Mouse (Mus musculus): ENCODE measurements around the gene Fgfr2. TPM values are rescaled to one million over a fixed set of nuclear protein-coding genes. Genes with fewer than 3 reads are reported as not detected.
"Not testable (repeated sequence)": the region's sequence is repeated elsewhere in the genome, so short reads cannot be mapped to it uniquely, and the experiment has no call there.

Fgfr2 gene
- polyA plus RNA-seq, 1 experiment from 2014 or later: 47.9 TPM

DNA sequence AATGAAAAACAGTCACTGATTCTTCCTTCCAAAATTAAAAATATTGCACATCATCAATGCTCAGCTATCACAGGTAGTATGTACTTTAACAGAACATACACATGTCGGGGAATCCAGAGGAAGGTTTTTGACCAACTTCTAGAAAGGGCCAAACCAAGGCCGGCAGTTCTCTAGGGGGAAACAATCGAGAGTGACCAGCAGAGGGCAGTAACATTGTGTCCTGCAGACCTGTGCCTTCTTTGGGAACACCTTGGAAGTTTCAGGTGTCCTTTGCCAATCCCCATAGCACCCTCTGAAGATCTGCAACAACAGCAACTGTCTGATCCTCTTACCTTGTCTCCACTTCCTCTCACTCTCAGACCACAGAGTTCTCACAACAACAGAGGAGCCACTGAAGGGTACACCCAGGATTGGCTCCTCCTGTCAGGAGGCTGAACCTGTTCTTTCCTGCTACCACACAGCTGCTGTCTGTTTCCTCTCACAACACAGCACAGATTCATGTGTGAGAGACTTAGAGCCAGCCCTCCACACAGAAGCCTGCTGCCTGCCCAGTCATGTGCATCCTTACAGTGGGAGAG is 2077.8 kb downstream of the Fgfr2 start:
- H3K9ac ChIP-seq; H3K27me3 ChIP-seq; H3K4me2 ChIP-seq; H3K27ac ChIP-seq; H3K4me3 ChIP-seq; ATAC-seq; H3K4me1 ChIP-seq; H3K9me3 ChIP-seq (replicated peaks); H3K36me3 ChIP-seq (ENCODE audit: poor library complexity, severe bottlenecking): not testable (repeated sequence)
- 30% methylated on average over 3 of the region's 3 CpGs for WGBS

DNA sequence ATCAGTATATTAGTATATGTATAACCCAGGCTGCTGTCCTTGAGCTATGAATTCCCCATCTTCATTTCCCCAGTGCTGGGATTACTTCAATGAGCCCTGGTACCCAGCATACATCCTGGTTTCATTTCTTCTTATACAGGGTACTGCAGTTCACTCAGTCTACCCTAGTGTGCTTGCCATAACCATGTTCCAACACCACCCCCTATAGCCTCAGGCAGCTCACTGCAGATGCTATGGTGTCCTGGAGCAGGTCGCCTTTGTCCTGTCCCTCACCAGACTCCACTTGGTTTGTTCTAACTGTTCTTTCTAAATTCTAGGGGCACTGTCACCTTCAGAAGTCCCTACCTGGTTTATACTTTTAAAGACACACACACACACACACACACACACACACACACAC is 2080.5 kb downstream of the Fgfr2 start:
- H3K4me3 ChIP-seq: no peak overlapping the region
- 43% methylated on average over 1 of the region's 1 CpGs for WGBS
- ATAC-seq: no peak

DNA sequence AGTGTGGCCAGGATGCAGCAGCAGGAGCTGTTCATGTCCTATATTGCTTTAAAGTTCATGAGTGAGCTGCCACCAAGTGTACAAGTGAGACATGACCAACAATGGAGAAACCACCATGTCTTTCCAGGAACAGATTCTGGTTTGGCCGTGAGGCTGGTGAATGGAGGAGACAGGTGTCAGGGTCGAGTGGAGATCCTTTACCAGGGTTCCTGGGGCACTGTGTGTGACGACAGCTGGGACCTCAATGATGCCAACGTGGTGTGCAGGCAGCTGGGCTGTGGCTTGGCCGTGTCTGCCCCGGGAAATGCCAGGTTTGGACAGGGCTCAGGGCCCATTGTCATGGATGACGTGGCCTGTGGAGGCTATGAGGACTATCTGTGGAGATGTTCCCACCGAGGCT is 2082.4 kb downstream of the Fgfr2 start:
- H3K27me3 ChIP-seq; H3K9me3 ChIP-seq (replicated peaks); H3K36me3 ChIP-seq (ENCODE audit: poor library complexity, severe bottlenecking); H3K4me3 ChIP-seq; H3K4me2 ChIP-seq; H3K9ac ChIP-seq; H3K4me1 ChIP-seq; ATAC-seq; H3K27ac ChIP-seq: not testable (repeated sequence)
- 85% methylated on average over 8 of the region's 8 CpGs for WGBS

More for the DNA sequence above, 2080.5 kb downstream of the Fgfr2 start:
- Histone ChIP-seq H3K27ac (no peak overlapping the region), H3K9ac (no peak overlapping the region), H3K36me3 (ENCODE audit: poor library complexity, severe bottlenecking) (no peaks in the 10 kb centered on the region), H3K4me1 (no peaks in the 10 kb centered on the region), H3K4me2 (no peak overlapping the region), H3K9me3 (replicated peaks) (no peaks in the 10 kb centered on the region), H3K27me3 (no peaks in the 10 kb centered on the region)

DNA sequence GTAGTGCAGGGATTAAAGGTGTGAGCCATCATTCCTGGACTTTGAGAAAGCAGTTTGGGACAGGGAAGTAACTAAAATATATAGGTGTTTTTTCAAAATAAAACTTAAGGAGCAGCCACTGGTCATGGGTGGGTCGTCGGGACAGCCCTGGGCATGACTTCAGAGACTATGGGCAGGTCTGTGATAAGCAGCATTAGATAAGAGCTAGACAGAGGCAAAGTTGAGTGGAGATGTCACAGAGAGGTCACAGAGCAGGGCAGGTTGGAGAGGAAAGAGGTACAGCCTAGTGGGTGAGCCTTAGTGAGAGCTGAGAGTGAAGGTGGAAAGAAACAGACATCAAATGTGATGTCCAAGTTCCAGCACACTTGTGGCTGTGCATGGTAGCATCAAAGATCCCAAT is 2086.1 kb downstream of the Fgfr2 start:
- WGBS: 85% methylated on average over 2 of the region's 2 CpGs
- H3K4me3 ChIP-seq: no peak overlapping the region
- no peak for ATAC-seq
- H3K27ac ChIP-seq: no peak overlapping the region
- no peak overlapping the region for H3K9ac ChIP-seq
- no peaks in the 10 kb centered on the region for H3K9me3 ChIP-seq (replicated peaks)
- no peaks in the 10 kb centered on the region for H3K27me3 ChIP-seq
- no peaks in the 10 kb centered on the region for H3K4me1 ChIP-seq
- no peak overlapping the region for H3K4me2 ChIP-seq
- no peaks in the 10 kb centered on the region for H3K36me3 ChIP-seq (ENCODE audit: poor library complexity, severe bottlenecking)

DNA sequence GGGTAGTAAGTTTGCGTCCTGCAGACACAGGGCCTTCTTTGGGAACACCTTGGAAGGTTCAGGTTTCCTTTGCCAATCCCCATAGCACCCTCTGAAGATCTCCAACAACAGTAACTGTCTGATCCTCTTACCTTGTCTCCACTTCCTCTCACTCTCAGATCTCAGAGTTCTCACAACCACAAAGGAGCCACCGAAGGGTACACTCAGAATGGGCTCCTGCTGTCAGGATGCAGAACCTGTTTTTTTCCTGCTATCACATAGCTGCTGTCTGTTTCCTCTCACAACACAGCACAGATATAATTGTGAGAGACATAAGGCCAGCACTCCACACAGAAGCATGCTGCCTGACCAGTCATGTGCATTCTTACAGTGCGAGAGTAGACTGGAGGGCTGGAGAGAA is 2086.8 kb downstream of the Fgfr2 start:
- H3K36me3 ChIP-seq (ENCODE audit: poor library complexity, severe bottlenecking): no peaks in the 10 kb centered on the region
- WGBS: 88% methylated on average over 3 of the region's 3 CpGs
- H3K4me2 ChIP-seq: no peak overlapping the region
- H3K27ac ChIP-seq: no peak overlapping the region
- ATAC-seq: no peak
- H3K27me3 ChIP-seq: no peaks in the 10 kb centered on the region
- H3K9me3 ChIP-seq (replicated peaks): no peaks in the 10 kb centered on the region
- H3K4me3 ChIP-seq: no peak overlapping the region
- no peaks in the 10 kb centered on the region for H3K4me1 ChIP-seq
- no peak overlapping the region for H3K9ac ChIP-seq

DNA sequence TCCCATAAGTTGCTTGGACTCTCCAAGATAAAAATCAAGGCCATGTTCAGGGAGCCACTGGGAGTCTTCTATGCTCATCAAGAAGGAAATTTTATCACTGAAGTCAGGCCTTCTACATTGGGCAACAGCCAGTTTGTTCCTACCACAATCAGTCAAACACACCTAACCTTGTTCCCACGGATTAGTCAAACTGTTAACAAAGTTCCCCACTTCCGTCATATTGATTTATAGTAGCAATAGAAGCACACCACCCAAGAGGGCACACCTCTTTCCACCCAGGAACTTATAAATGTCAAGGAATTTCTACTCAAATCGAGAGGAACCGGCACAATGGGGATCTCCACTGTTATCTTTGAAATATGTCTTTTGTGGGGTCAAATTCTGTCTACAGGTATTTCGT is 2091.4 kb downstream of the Fgfr2 start, which contains the start of gene Dmbt1:
Gene Dmbt1, plus strand, starts transcription at position 299 of the 400 bp plus-strand sequence.
- WGBS: 88% methylated on average over 5 of the region's 5 CpGs
- no peak within 1 kb of the TSS for H3K27ac ChIP-seq

DNA sequence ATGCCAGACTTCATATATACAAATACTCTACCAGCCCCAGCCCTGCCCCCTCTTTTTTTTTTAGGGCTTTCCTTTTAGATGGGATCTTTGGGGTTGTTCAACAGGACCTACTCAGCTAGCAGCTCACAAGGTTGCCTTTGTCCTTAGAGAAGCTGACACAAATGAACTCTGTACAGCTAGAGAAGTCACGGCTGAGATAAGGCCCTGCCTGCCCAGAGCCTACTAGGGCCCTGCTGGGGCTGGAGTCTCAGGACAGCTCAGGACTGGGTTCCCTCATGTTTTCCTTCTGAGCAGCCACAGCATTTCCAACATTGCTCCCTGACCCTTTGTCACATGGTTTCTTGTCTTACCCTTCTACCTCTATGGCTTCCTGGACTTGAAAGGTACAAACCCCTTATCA is 2095.6 kb downstream of the Fgfr2 start:
- no peak overlapping the region for H3K4me2 ChIP-seq
- WGBS: 77% methylated on average over 1 of the region's 1 CpGs
- H3K36me3 ChIP-seq (ENCODE audit: poor library complexity, severe bottlenecking): no peaks in the 10 kb centered on the region
- no peak overlapping the region for H3K27ac ChIP-seq
- H3K9ac ChIP-seq: no peak overlapping the region
- 0 out of 2 replicates have a peak, but pooled peaks cover 4% of the 10 kb centered on the region for H3K4me1 ChIP-seq
- ATAC-seq: no peak
- H3K27me3 ChIP-seq: peaks cover 4% of the 10 kb centered on the region; the same call in 1 of the 2 replicates
- H3K4me3 ChIP-seq: no peak overlapping the region
- H3K9me3 ChIP-seq (replicated peaks): no peaks in the 10 kb centered on the region

More for the DNA sequence above, 2091.4 kb downstream of the Fgfr2 start, which contains the start of gene Dmbt1:
- no peaks in the 10 kb centered on the region for H3K36me3 ChIP-seq (ENCODE audit: poor library complexity, severe bottlenecking)
- H3K27me3 ChIP-seq: peaks cover 4% of the 10 kb centered on the region; the same call in 1 of the 2 replicates
- no peak for ATAC-seq
- no peak within 1 kb of the TSS for H3K9ac ChIP-seq
- no peaks in the 10 kb centered on the region for H3K9me3 ChIP-seq (replicated peaks)
- H3K4me1 ChIP-seq: 0 out of 2 replicates have a peak, but pooled peaks cover 2% of the 10 kb centered on the region
- H3K4me2 ChIP-seq: no peak within 1 kb of the TSS
- H3K4me3 ChIP-seq: no peak within 1 kb of the TSS

DNA sequence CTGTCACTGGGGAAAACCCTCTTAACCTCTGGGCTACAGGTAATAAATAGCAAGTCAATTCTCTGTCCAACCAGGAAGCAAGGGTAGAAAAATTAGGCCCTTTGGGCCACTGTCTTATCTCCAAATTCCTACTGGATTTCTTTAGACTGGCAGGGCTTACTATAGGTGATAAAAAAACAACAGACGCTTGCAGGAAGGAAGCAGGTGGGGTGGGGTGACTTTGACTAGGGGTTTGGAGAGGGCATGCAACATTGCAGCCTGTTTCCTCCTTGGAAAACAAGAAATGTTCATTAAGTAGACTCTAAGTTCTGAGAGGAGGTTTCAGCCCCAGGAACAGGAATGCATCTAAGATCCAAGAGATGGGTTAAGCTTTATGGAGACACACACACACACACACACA is 2098.3 kb downstream of the Fgfr2 start:
- Histone ChIP-seq H3K4me1 (0 out of 2 replicates have a peak, but pooled peaks cover 4% of the 10 kb centered on the region), H3K4me2 (no peak overlapping the region), H3K9me3 (replicated peaks) (no peaks in the 10 kb centered on the region), H3K36me3 (ENCODE audit: poor library complexity, severe bottlenecking) (no peaks in the 10 kb centered on the region), H3K4me3 (no peak overlapping the region), H3K27me3 (peaks cover 4% of the 10 kb centered on the region; the same call in 1 of the 2 replicates), H3K27ac (no peak overlapping the region), H3K9ac (no peak overlapping the region)
- no peak for ATAC-seq
- 85% methylated on average over 1 of the region's 1 CpGs for WGBS

DNA sequence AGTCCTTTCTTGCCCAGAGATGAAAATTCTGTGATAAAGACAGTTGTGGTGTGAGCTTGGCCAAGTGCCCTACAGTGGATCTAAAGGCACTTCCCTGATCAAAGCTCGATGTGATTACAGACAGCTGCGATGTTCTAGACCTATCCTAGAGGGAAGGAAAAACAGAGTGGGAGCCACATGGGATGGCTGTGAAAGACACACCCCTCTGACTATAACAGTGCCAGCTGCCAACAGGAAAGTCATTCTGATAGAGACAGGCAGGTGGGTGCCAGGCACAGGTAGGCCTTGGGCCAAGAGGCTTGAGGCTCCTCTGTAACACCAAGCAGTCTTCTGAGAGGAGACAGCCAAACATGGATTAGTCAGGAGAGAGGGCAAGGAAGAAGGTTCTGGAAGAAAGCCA is 2104.0 kb downstream of the Fgfr2 start:
- Histone ChIP-seq H3K9me3 (replicated peaks) (peaks cover 4% of the 10 kb centered on the region; the same call in 1 of the 2 replicates), H3K4me2 (no peak overlapping the region), H3K4me1 (no peaks in the 10 kb centered on the region), H3K4me3 (no peak overlapping the region), H3K27ac (no peak overlapping the region), H3K36me3 (ENCODE audit: poor library complexity, severe bottlenecking) (no peaks in the 10 kb centered on the region), H3K9ac (no peak overlapping the region), H3K27me3 (no peaks in the 10 kb centered on the region)
- WGBS: 91% methylated on average over 2 of the region's 2 CpGs
- no peak for ATAC-seq

DNA sequence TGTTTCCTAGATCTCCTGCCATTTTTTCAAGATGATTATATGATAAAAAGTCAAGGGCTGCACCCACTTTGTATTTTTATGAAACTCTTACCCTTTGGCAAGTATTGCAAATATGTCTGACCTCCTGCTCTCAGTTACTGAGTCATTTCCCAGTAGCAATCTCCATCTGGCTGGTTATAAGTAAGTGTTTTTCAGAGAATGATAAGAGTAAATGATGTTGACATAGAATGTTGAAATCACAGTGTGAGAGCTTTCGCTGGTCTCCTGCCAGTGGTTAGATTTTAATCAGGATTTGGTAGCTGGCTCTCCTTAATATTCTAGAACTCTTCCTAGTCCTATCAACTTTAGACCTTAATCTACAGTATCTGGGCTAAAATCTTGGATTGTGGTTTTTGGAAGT is 2111.2 kb downstream of the Fgfr2 start:
- Histone ChIP-seq H3K9me3 (replicated peaks) (peaks cover 3% of the 10 kb centered on the region; the same call in 1 of the 2 replicates), H3K36me3 (ENCODE audit: poor library complexity, severe bottlenecking) (no peaks in the 10 kb centered on the region), H3K9ac (no peak overlapping the region), H3K27me3 (no peaks in the 10 kb centered on the region), H3K27ac (no peak overlapping the region), H3K4me3 (no peak overlapping the region), H3K4me2 (no peak overlapping the region), H3K4me1 (no peaks in the 10 kb centered on the region)
- 84% methylated on average over 1 of the region's 1 CpGs for WGBS
- no peak for ATAC-seq

DNA sequence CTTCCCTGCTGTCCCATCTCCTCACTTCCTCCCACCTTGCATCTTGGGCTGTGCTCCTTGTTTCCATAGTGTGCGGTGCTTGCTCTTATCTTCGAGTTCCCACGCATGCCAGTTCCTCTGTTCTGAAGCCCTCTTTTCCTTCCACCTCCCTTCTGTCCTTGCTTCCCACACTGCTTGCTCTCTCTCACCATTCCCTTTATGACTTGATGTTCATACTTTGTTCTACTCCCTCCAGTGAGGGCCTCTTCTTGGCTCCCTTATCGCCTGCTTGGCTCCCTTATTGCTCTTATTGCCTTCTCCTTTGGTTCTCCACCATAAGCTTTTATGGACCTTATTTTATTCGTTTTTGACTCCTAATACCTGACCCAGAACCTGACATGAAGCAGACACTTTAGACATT is 2114.0 kb downstream of the Fgfr2 start:
- ATAC-seq: no peak
- H3K4me1 ChIP-seq: no peaks in the 10 kb centered on the region
- no peak overlapping the region for H3K4me3 ChIP-seq
- peaks cover 10% of the 10 kb centered on the region for H3K9me3 ChIP-seq (replicated peaks)
- no peaks in the 10 kb centered on the region for H3K27me3 ChIP-seq
- no peaks in the 10 kb centered on the region for H3K36me3 ChIP-seq (ENCODE audit: poor library complexity, severe bottlenecking)
- H3K27ac ChIP-seq: no peak overlapping the region
- WGBS: 84% methylated on average over 5 of the region's 5 CpGs
- no peak overlapping the region for H3K4me2 ChIP-seq
- no peak overlapping the region for H3K9ac ChIP-seq

DNA sequence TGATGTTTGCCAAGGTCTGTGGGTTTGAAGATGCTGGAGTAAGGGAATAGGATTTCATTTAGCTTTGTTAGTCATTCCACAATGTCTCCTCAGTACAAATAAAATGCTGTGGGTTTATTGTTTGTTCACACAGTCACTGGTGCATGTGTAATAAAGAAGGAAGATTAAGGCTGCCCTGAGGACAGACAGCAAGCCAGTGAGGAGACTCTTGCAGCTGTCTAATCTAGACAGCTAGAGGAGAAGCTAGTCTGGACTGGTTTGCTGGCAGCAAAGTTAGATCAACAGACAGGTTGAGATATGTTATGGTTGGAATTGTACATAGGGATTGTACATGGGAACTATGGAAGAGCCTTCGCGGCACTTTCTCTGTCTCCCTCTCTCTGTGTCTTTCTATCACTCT is 2115.9 kb downstream of the Fgfr2 start:
- Histone ChIP-seq H3K36me3 (ENCODE audit: poor library complexity, severe bottlenecking) (no peaks in the 10 kb centered on the region), H3K9ac (no peak overlapping the region), H3K4me1 (no peaks in the 10 kb centered on the region), H3K27ac (no peak overlapping the region), H3K4me2 (no peak overlapping the region), H3K27me3 (no peaks in the 10 kb centered on the region), H3K4me3 (no peak overlapping the region), H3K9me3 (replicated peaks) (peaks cover 10% of the 10 kb centered on the region)
- ATAC-seq: no peak
- WGBS: 100% methylated on average over 2 of the region's 2 CpGs

DNA sequence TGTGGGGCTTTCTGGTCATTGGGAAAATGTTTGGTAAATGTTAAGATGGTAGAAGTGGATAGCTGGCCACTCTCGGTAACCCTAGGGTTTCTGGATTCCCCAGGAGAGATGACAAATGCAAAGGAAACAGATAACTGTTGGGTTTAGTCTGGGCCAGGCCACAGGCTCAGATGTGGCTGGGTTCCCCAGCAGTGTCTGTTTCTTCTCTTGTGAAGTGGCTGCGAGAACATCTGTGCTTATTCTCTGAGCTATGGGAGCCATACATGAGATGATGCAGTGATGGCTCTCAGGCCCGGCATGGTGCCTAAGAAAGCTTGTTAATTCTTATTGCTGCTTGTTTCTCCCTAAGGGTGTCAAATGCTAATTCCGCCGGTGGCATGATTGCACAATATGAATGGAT is 2119.1 kb downstream of the Fgfr2 start:
- H3K4me3 ChIP-seq: no peak overlapping the region
- H3K27ac ChIP-seq: no peak overlapping the region
- H3K4me1 ChIP-seq: no peaks in the 10 kb centered on the region
- no peaks in the 10 kb centered on the region for H3K27me3 ChIP-seq
- H3K9ac ChIP-seq: no peak overlapping the region
- 91% methylated on average over 5 of the region's 5 CpGs for WGBS
- ATAC-seq: no peak
- H3K9me3 ChIP-seq (replicated peaks): peaks cover 10% of the 10 kb centered on the region
- no peaks in the 10 kb centered on the region for H3K36me3 ChIP-seq (ENCODE audit: poor library complexity, severe bottlenecking)
- H3K4me2 ChIP-seq: no peak overlapping the region

Data from forebrain, embryonic 13.5 days (tissue).